In the genomic region with DNA sequence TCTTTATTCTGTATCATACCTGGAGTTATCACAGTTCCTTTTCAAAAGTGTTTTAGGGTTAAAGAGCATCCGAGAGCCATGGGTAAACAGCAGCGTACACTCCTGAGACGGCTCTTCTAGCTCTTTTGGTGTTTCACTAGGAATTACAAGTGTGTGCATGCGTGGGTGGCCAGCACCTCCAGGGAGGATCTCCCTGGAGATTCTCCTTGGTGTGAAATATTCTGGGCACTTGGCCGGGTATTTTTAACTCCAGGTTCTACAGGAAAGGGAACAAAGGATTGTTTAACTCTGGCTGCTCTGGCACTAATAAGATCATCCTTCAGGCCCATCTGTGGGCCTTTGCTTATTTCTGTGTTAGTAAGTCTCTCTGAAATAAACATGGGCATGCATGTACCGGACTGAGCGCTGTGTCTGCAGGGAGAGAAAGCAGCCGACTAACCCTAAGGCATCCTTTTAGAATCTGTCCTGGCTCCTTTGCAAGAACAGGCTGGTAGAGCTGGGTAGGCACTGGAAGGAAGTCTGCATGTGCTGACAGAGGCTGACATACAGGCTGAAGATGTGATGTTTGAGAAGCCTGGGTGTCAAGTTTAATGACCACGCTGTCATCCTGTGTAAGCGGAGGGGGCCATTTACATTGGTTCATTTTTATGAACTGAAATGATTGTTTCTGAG, we compare ENCODE assay signal across 15 mouse cellular contexts. TPM values are rescaled to one million over a fixed set of nuclear protein-coding genes. Genes with fewer than 3 reads are reported as not detected.
A peak's percentile ranks its signal among the peaks of the same experiment; 100 is the strongest.
DNase-seq lines count a peak whose midpoint lies in the region; ATAC-seq and TF ChIP-seq lines count a peak whose summit lies in the region.
"Had no signal": no experiment of that assay in that cellular context is flagged by ENCODE, and none has a peak within 500 bp of the region (broad histone marks: within the 10 kb centered on the region; RNA-seq: fewer than 3 reads in every experiment).

No protein-coding gene starts in this region.

- no peaks in the 10 kb centered on the region for H3K9me3 ChIP-seq in neural tube, embryonic 13.5 days
- no peaks in the 10 kb centered on the region for H3K9me3 ChIP-seq in intestine, postnatal 0 days (ENCODE audit: control insufficient read depth)
- H3K9me3 ChIP-seq: limb, embryonic 15.5 days had no signal

- 69% methylated on average over 10 of the region's 10 CpGs for whole genome bisulfite sequencing in neural tube, embryonic 13.5 days
- WGBS in intestine, postnatal 0 days: 68% methylated on average over 10 of the region's 10 CpGs

- no peak overlapping the region; the same call in 1 of the 2 replicates for H3K9ac ChIP-seq in neural tube, embryonic 13.5 days
- no peak overlapping the region for H3K9ac ChIP-seq in intestine, postnatal 0 days (ENCODE audit: low read depth, low read length)
- H3K9ac ChIP-seq: limb, embryonic 15.5 days had no signal

- DNase-seq in adrenal gland, postnatal 10 days: peak; percentile 10
- DNase-seq in adrenal gland, adult (ENCODE audit: inconsistent age in 2 of 2, low spot score in 1 of 2): no peak
- no peak for DNase-seq in neural tube, embryonic 10.5 days (ENCODE audit: extremely low spot score, low spot score)
- peak; percentile 69 to 92 for DNase-seq in left cerebral cortex, postnatal 25 days (ENCODE audit: low spot score in 2 of 2)
- DNase-seq in right cerebral cortex, postnatal 36 days (ENCODE audit: low spot score in 2 of 2): peak; percentile 50 to 73
- DNase-seq: cerebellum, postnatal 25 days; heart, adult 18-20 months; heart, postnatal 36 days; kidney, postnatal 10 days; retina, postnatal 1 day had no signal

- H3K36me3 ChIP-seq in neural tube, embryonic 13.5 days: no peaks in the 10 kb centered on the region
- no peaks in the 10 kb centered on the region for H3K36me3 ChIP-seq in intestine, postnatal 0 days (ENCODE audit: control insufficient read depth, insufficient read depth)
- H3K36me3 ChIP-seq: limb, embryonic 15.5 days had no signal

- TF ChIP-seq CTCF in intestine, postnatal 0 days (IDR thresholded peaks at IDR 0.05; ENCODE audit: low read depth): no peak

- H3K4me2 ChIP-seq in neural tube, embryonic 13.5 days: no peak overlapping the region
- H3K4me2 ChIP-seq in intestine, postnatal 0 days (replicated peaks; ENCODE audit: low read depth): no peak overlapping the region
- H3K4me2 ChIP-seq: limb, embryonic 15.5 days had no signal

- no peak for ATAC-seq in neural tube, embryonic 13.5 days (ENCODE audit: low read depth)
- ATAC-seq in inflammation-experienced regulatory T-cells, adult 6 months: no peak
- no peak for ATAC-seq in intestine, postnatal 0 days

- H3K4me3 ChIP-seq in neural tube, embryonic 13.5 days: no peak overlapping the region
- H3K4me3 ChIP-seq in intestine, postnatal 0 days (ENCODE audit: low read depth, low read length): no peak overlapping the region
- H3K4me3 ChIP-seq: limb, embryonic 15.5 days; myocyte had no signal

- intact Hi-C loops in left cerebral cortex, postnatal 25 days (cut with DNase I): no loop called here

- peak overlapping the region; percentile 42; the same call in 1 of the 2 replicates for H3K27ac ChIP-seq in neural tube, embryonic 13.5 days (replicated peaks)
- no peak overlapping the region for H3K27ac ChIP-seq in intestine, postnatal 0 days (ENCODE audit: low read depth, low read length)
- H3K27ac ChIP-seq: limb, embryonic 15.5 days had no signal

- H3K27me3 ChIP-seq in neural tube, embryonic 13.5 days: no peaks in the 10 kb centered on the region
- no peaks in the 10 kb centered on the region for H3K27me3 ChIP-seq in intestine, postnatal 0 days (replicated peaks; ENCODE audit: control insufficient read depth, insufficient read depth, low read length)
- H3K27me3 ChIP-seq: limb, embryonic 15.5 days had no signal

- peaks cover 15% of the 10 kb centered on the region for H3K4me1 ChIP-seq in neural tube, embryonic 13.5 days (replicated peaks)
- H3K4me1 ChIP-seq in intestine, postnatal 0 days (replicated peaks; ENCODE audit: control insufficient read depth, insufficient read depth, low read length): no peaks in the 10 kb centered on the region

RNA-seq across cellular contexts. Expression of a gene that starts 58.1 kb away (rescaled TPM):
- total RNA-seq in adrenal gland, postnatal 10 days (2021): 1 to 10 TPM; 1.7 to 2.8 TPM
- polyA plus RNA-seq in neural tube, embryonic 13.5 days (2015; fragmentation: Nextera tagmentation; extraction: Ambion mirVana): 4.6 and 5.6 TPM in 2 replicates
- 10 to 100 TPM; 51.2 to 52.5 TPM for total RNA-seq in left cerebral cortex, postnatal 25 days (2021)
- polyA plus RNA-seq in inflammation-experienced regulatory T-cells, adult 6 months (2017; shearing (Covaris generic)): not detected
- 0.17 and 0.24 TPM in 2 replicates for polyA plus RNA-seq in intestine, postnatal 0 days (2015; fragmentation: Nextera tagmentation; extraction: Ambion mirVana)

Comparison
In these comparisons a context has a peak if more than half of its experiments do, and no peak if none do; other contexts are left out.
1. DNase-seq: peak in adrenal gland, postnatal 10 days (single experiment), left cerebral cortex, postnatal 25 days (2 of 2) and right cerebral cortex, postnatal 36 days (2 of 2); none in adrenal gland, adult (0 of 2) and neural tube, embryonic 10.5 days (single experiment).